Mouse (Mus musculus): ENCODE data around the gene Agfg1. TPM values are rescaled to one million over a fixed set of nuclear protein-coding genes. Genes with fewer than 3 reads are reported as not detected.
"Not testable (repeated sequence)": the region's sequence is repeated elsewhere in the genome, so short reads cannot be mapped to it uniquely, and the experiment has no call there.

Gene Agfg1
- polyA plus RNA-seq, 1 experiment from 2014 or later = 39.5 TPM

- ATAC-seq (ENCODE audit: low FRiP score) = no peak
- Histone ChIP-seq H3K9me3 (no peaks in the 10 kb centered on the region), H3K27me3 (no peaks in the 10 kb centered on the region), H3K9ac (no peak overlapping the region), H3K4me2 (no peak overlapping the region), H3K36me3 (replicated peaks) (peaks cover 14% of the 10 kb centered on the region), H3K4me1 (no peaks in the 10 kb centered on the region), H3K27ac (no peak overlapping the region), H3K4me3 (replicated peaks) (no peak overlapping the region)
- 94% methylated on average over 4 of the region's 4 CpGs for WGBS
Observed at GRCm38 (mm10) chr1:82860391-82860790, 21.1 kb downstream of the Agfg1 start.

- Histone ChIP-seq H3K4me1 (no peaks in the 10 kb centered on the region), H3K4me3 (replicated peaks) (no peak overlapping the region), H3K36me3 (replicated peaks) (peaks cover 21% of the 10 kb centered on the region), H3K27me3 (no peaks in the 10 kb centered on the region), H3K4me2 (no peak overlapping the region), H3K9me3 (no peaks in the 10 kb centered on the region), H3K27ac (no peak overlapping the region), H3K9ac (no peak overlapping the region)
- WGBS = 87% methylated on average over 3 of the region's 3 CpGs
- no peak for ATAC-seq (ENCODE audit: low FRiP score)
Observed at GRCm38 (mm10) chr1:82870202-82870601, 30.9 kb downstream of the Agfg1 start.

- Histone ChIP-seq H3K9me3 (no peaks in the 10 kb centered on the region), H3K4me3 (replicated peaks) (no peak overlapping the region), H3K9ac (no peak overlapping the region), H3K27ac (no peak overlapping the region), H3K4me1 (no peaks in the 10 kb centered on the region), H3K36me3 (replicated peaks) (peaks cover 22% of the 10 kb centered on the region), H3K4me2 (no peak overlapping the region), H3K27me3 (no peaks in the 10 kb centered on the region)
- whole genome bisulfite sequencing = 87% methylated on average over 2 of the region's 2 CpGs
- ATAC-seq (ENCODE audit: low FRiP score) = no peak
Observed at GRCm38 (mm10) chr1:82879172-82879571, 39.9 kb downstream of the Agfg1 start.

GRCm38 (mm10) chr1:82880196-82880595 is 40.9 kb downstream of the Agfg1 start:
- peaks cover 28% of the 10 kb centered on the region for H3K36me3 ChIP-seq (replicated peaks)
- H3K4me3 ChIP-seq (replicated peaks) = no peak overlapping the region
- H3K9me3 ChIP-seq = no peaks in the 10 kb centered on the region
- 77% methylated on average over 8 of the region's 8 CpGs for WGBS
- no peaks in the 10 kb centered on the region for H3K4me1 ChIP-seq
- H3K4me2 ChIP-seq = no peak overlapping the region
- H3K27ac ChIP-seq = no peak overlapping the region
- no peaks in the 10 kb centered on the region for H3K27me3 ChIP-seq
- ATAC-seq (ENCODE audit: low FRiP score) = no peak
- no peak overlapping the region for H3K9ac ChIP-seq

- WGBS = 94% methylated on average over 7 of the region's 7 CpGs
- Histone ChIP-seq H3K4me2 (no peak overlapping the region), H3K36me3 (replicated peaks) (peaks cover 33% of the 10 kb centered on the region)
Observed at GRCm38 (mm10) chr1:82893269-82893668, 54.0 kb downstream of the Agfg1 start.

GRCm38 (mm10) chr1:82900567-82900966 is 61.3 kb downstream of the Agfg1 start:
- H3K9me3 ChIP-seq = no peaks in the 10 kb centered on the region
- no peak overlapping the region for H3K4me3 ChIP-seq (replicated peaks)
- H3K36me3 ChIP-seq (replicated peaks) = peaks cover 34% of the 10 kb centered on the region
- H3K4me2 ChIP-seq = no peak overlapping the region
- no peak overlapping the region for H3K27ac ChIP-seq
- ATAC-seq (ENCODE audit: low FRiP score) = no peak
- no peak overlapping the region for H3K9ac ChIP-seq
- H3K27me3 ChIP-seq = no peaks in the 10 kb centered on the region
- WGBS = 98% methylated on average over 1 of the region's 1 CpGs
- H3K4me1 ChIP-seq = 0 out of 2 replicates have a peak, but pooled peaks cover 5% of the 10 kb centered on the region

More at GRCm38 (mm10) chr1:82893269-82893668, 54.0 kb downstream of the Agfg1 start:
- no peaks in the 10 kb centered on the region for H3K9me3 ChIP-seq
- no peaks in the 10 kb centered on the region for H3K4me1 ChIP-seq
- no peaks in the 10 kb centered on the region for H3K27me3 ChIP-seq
- H3K9ac ChIP-seq = no peak overlapping the region
- no peak overlapping the region for H3K27ac ChIP-seq
- no peak overlapping the region for H3K4me3 ChIP-seq (replicated peaks)
- no peak for ATAC-seq (ENCODE audit: low FRiP score)

GRCm38 (mm10) chr1:82901201-82901600 is 61.9 kb downstream of the Agfg1 start:
- Histone ChIP-seq H3K9me3 (no peaks in the 10 kb centered on the region), H3K4me2 (no peak overlapping the region), H3K27me3 (no peaks in the 10 kb centered on the region), H3K27ac (no peak overlapping the region), H3K9ac (no peak overlapping the region), H3K4me1 (0 out of 2 replicates have a peak, but pooled peaks cover 5% of the 10 kb centered on the region), H3K4me3 (replicated peaks) (no peak overlapping the region), H3K36me3 (replicated peaks) (peaks cover 34% of the 10 kb centered on the region)
- whole genome bisulfite sequencing = 95% methylated on average over 3 of the region's 3 CpGs
- no peak for ATAC-seq (ENCODE audit: low FRiP score)

- no peaks in the 10 kb centered on the region for H3K27me3 ChIP-seq
- H3K4me3 ChIP-seq (replicated peaks) = no peak overlapping the region
- no peaks in the 10 kb centered on the region for H3K9me3 ChIP-seq
- H3K4me2 ChIP-seq = no peak overlapping the region
- H3K9ac ChIP-seq = no peak overlapping the region
- 0 out of 2 replicates have a peak, but pooled peaks cover 5% of the 10 kb centered on the region for H3K4me1 ChIP-seq
- peaks cover 18% of the 10 kb centered on the region for H3K36me3 ChIP-seq (replicated peaks)
- 58% methylated on average over 3 of the region's 3 CpGs for WGBS
- no peak for ATAC-seq (ENCODE audit: low FRiP score)
- H3K27ac ChIP-seq = no peak overlapping the region
Observed at GRCm38 (mm10) chr1:82905886-82906285, 66.6 kb downstream of the Agfg1 start.

GRCm38 (mm10) chr1:82913025-82913424 is 73.7 kb downstream of the Agfg1 start, which contains the start of gene A030005L19Rik:
TSS of gene A030005L19Rik (plus strand) at chr1:82913325.
- no peak within 1 kb of the TSS for H3K4me2 ChIP-seq
- WGBS = 89% methylated on average over 3 of the region's 3 CpGs
- no peak within 1 kb of the TSS for H3K27ac ChIP-seq
- H3K27me3 ChIP-seq = no peaks in the 10 kb centered on the region
- no peaks in the 10 kb centered on the region for H3K36me3 ChIP-seq (replicated peaks)
- no peaks in the 10 kb centered on the region for H3K9me3 ChIP-seq
- no peak within 1 kb of the TSS for H3K4me3 ChIP-seq (replicated peaks)
- ATAC-seq (ENCODE audit: low FRiP score) = no peak
- no peak within 1 kb of the TSS for H3K9ac ChIP-seq
- no peaks in the 10 kb centered on the region for H3K4me1 ChIP-seq

- not testable (repeated sequence) for H3K9ac ChIP-seq; ATAC-seq (ENCODE audit: low FRiP score); H3K4me3 ChIP-seq (replicated peaks); H3K9me3 ChIP-seq; H3K4me1 ChIP-seq; H3K4me2 ChIP-seq; H3K27ac ChIP-seq; H3K36me3 ChIP-seq (replicated peaks); H3K27me3 ChIP-seq
- 98% methylated on average over 5 of the region's 5 CpGs for WGBS
Observed at GRCm38 (mm10) chr1:82913434-82913833, 74.2 kb downstream of the Agfg1 start.

GRCm38 (mm10) chr1:82924650-82925049 is 85.4 kb downstream of the Agfg1 start, which contains the start of gene A030014E15Rik:
TSS of gene A030014E15Rik (plus strand) at chr1:82924917.
- Histone ChIP-seq H3K27ac (no peak within 1 kb of the TSS), H3K9me3 (no peaks in the 10 kb centered on the region), H3K4me1 (no peaks in the 10 kb centered on the region), H3K27me3 (no peaks in the 10 kb centered on the region), H3K4me2 (no peak within 1 kb of the TSS), H3K36me3 (replicated peaks) (no peaks in the 10 kb centered on the region), H3K9ac (no peak within 1 kb of the TSS), H3K4me3 (replicated peaks) (no peak within 1 kb of the TSS)
- no peak for ATAC-seq (ENCODE audit: low FRiP score)
- WGBS = 92% methylated on average over 6 of the region's 6 CpGs

GRCm38 (mm10) chr1:82930558-82930957 is 91.3 kb downstream of the Agfg1 start:
- H3K9ac ChIP-seq; H3K4me1 ChIP-seq; ATAC-seq (ENCODE audit: low FRiP score); H3K36me3 ChIP-seq (replicated peaks); H3K27ac ChIP-seq; H3K4me3 ChIP-seq (replicated peaks); H3K9me3 ChIP-seq; H3K27me3 ChIP-seq; H3K4me2 ChIP-seq: not testable (repeated sequence)
- 92% methylated on average over 3 of the region's 3 CpGs for WGBS

- not testable (repeated sequence) for H3K36me3 ChIP-seq (replicated peaks)
Observed at GRCm38 (mm10) chr1:82931326-82931725, 92.0 kb downstream of the Agfg1 start, which contains the start of gene Gm6217. TSS of gene Gm6217 (minus strand) at chr1:82931399.

More at GRCm38 (mm10) chr1:82931326-82931725, 92.0 kb downstream of the Agfg1 start, which contains the start of gene Gm6217:
- H3K9me3 ChIP-seq; ATAC-seq (ENCODE audit: low FRiP score); H3K4me2 ChIP-seq; H3K4me1 ChIP-seq; H3K9ac ChIP-seq; H3K4me3 ChIP-seq (replicated peaks); H3K27ac ChIP-seq; H3K27me3 ChIP-seq: not testable (repeated sequence)
- WGBS = no CpG with 5 or more reads among the region's 6 CpGs
